In genomic region chr6:5104238-5104637, GRCm38 (mm10) we compare ENCODE assay signal across 23 mouse cellular contexts.
DNase-seq lines count a peak whose midpoint lies in the region; ATAC-seq and TF ChIP-seq lines count a peak whose summit lies in the region.
"Had no signal": no experiment of that assay in that cellular context is flagged by ENCODE, and none has a peak within 500 bp of the region (broad histone marks: within the 10 kb centered on the region; RNA-seq: fewer than 3 reads in every experiment).

No protein-coding gene starts in this region.

- TF ChIP-seq CTCF in intestine, postnatal 0 days (IDR thresholded peaks at IDR 0.05; ENCODE audit: low read depth) = no peak
- no peak for TF ChIP-seq CTCF in stomach, postnatal 0 days (IDR thresholded peaks at IDR 0.05; ENCODE audit: low read depth)

- no peak overlapping the region for H3K4me3 ChIP-seq in heart, embryonic 13.5 days
- H3K4me3 ChIP-seq in neural tube, embryonic 15.5 days (replicated peaks) = no peak overlapping the region
- no peak overlapping the region for H3K4me3 ChIP-seq in intestine, postnatal 0 days (ENCODE audit: low read depth, low read length)
- no peak overlapping the region for H3K4me3 ChIP-seq in stomach, postnatal 0 days (ENCODE audit: low read depth, low read length)
- H3K4me3 ChIP-seq: embryonic facial prominence, embryonic 12.5 days; forebrain, embryonic 13.5 days; hindbrain, embryonic 13.5 days had no signal

- H3K36me3 ChIP-seq in heart, embryonic 13.5 days = peaks cover 3% of the 10 kb centered on the region; the same call in 1 of the 2 replicates
- no peaks in the 10 kb centered on the region for H3K36me3 ChIP-seq in neural tube, embryonic 15.5 days
- H3K36me3 ChIP-seq in intestine, postnatal 0 days (ENCODE audit: control insufficient read depth, insufficient read depth) = no peaks in the 10 kb centered on the region
- H3K36me3 ChIP-seq in stomach, postnatal 0 days (ENCODE audit: control insufficient read depth, insufficient read depth, low read length) = no peaks in the 10 kb centered on the region
- H3K36me3 ChIP-seq: embryonic facial prominence, embryonic 12.5 days; hindbrain, embryonic 13.5 days had no signal

- WGBS in heart, embryonic 13.5 days = 82% methylated on average over 7 of the region's 7 CpGs
- 83% methylated on average over 7 of the region's 7 CpGs for WGBS in neural tube, embryonic 15.5 days
- WGBS in intestine, postnatal 0 days = 80% methylated on average over 7 of the region's 7 CpGs
- WGBS in stomach, postnatal 0 days = 72% methylated on average over 7 of the region's 7 CpGs

- peaks cover 31% of the 10 kb centered on the region for H3K4me1 ChIP-seq in heart, embryonic 13.5 days
- H3K4me1 ChIP-seq in neural tube, embryonic 15.5 days = peaks cover 4% of the 10 kb centered on the region; the same call in 1 of the 2 replicates
- 0 out of 2 replicates have a peak, but pooled peaks cover under 1% of the 10 kb centered on the region for H3K4me1 ChIP-seq in intestine, postnatal 0 days (replicated peaks; ENCODE audit: control insufficient read depth, insufficient read depth, low read length)
- H3K4me1 ChIP-seq in stomach, postnatal 0 days (replicated peaks; ENCODE audit: control insufficient read depth, insufficient read depth) = no peaks in the 10 kb centered on the region

- no peaks in the 10 kb centered on the region for H3K27me3 ChIP-seq in heart, embryonic 13.5 days (replicated peaks)
- H3K27me3 ChIP-seq in neural tube, embryonic 15.5 days (replicated peaks) = no peaks in the 10 kb centered on the region
- no peaks in the 10 kb centered on the region for H3K27me3 ChIP-seq in intestine, postnatal 0 days (replicated peaks; ENCODE audit: control insufficient read depth, insufficient read depth, low read length)
- H3K27me3 ChIP-seq in stomach, postnatal 0 days (ENCODE audit: control insufficient read depth, insufficient read depth, low read length) = no peaks in the 10 kb centered on the region
- H3K27me3 ChIP-seq: CH12.LX; forebrain, embryonic 13.5 days; hindbrain, embryonic 13.5 days; Patski had no signal

- no peaks in the 10 kb centered on the region for H3K9me3 ChIP-seq in heart, embryonic 13.5 days
- H3K9me3 ChIP-seq in neural tube, embryonic 15.5 days (replicated peaks) = no peaks in the 10 kb centered on the region
- no peaks in the 10 kb centered on the region for H3K9me3 ChIP-seq in intestine, postnatal 0 days (ENCODE audit: control insufficient read depth)
- no peaks in the 10 kb centered on the region for H3K9me3 ChIP-seq in stomach, postnatal 0 days (ENCODE audit: control insufficient read depth, low read length)
- H3K9me3 ChIP-seq: embryonic facial prominence, embryonic 12.5 days; forebrain, embryonic 13.5 days; hindbrain, embryonic 13.5 days had no signal

- no peak for TF ChIP-seq EP300 in stomach, postnatal 0 days (optimal IDR thresholded peaks at IDR 0.05)

- 0 out of 2 replicates have a peak overlapping the region, but pooled peaks have one; percentile 24 for H3K9ac ChIP-seq in heart, embryonic 13.5 days
- no peak overlapping the region for H3K9ac ChIP-seq in neural tube, embryonic 15.5 days (replicated peaks)
- H3K9ac ChIP-seq in intestine, postnatal 0 days (ENCODE audit: low read depth, low read length) = no peak overlapping the region
- no peak overlapping the region for H3K9ac ChIP-seq in stomach, postnatal 0 days (ENCODE audit: low read length)
- H3K9ac ChIP-seq: embryonic facial prominence, embryonic 12.5 days; forebrain, embryonic 13.5 days; hindbrain, embryonic 13.5 days had no signal

- DNase-seq in heart, adult 18-20 months = no peak
- DNase-seq in neural tube, embryonic 10.5 days (ENCODE audit: extremely low spot score, low spot score) = peak; percentile 12
- no peak for DNase-seq in stomach, postnatal 0 days (ENCODE audit: low spot score)
- no peak for DNase-seq in cerebellum, postnatal 25 days
- DNase-seq in lung, postnatal 4 days = no peak
- DNase-seq: adrenal gland, adult 2 months; adrenal gland, postnatal 25 days; cerebellum, adult 18-20 months; cerebellum, adult 9-11 months; embryo, embryonic 11 days; gastrocnemius, postnatal 10 days; heart, postnatal 10 days; heart, postnatal 4 days; kidney, adult 11 months had no signal

- H3K27ac ChIP-seq in heart, embryonic 13.5 days (replicated peaks) = 0 out of 2 replicates have a peak overlapping the region, but pooled peaks have one; percentile 12
- H3K27ac ChIP-seq in neural tube, embryonic 15.5 days (replicated peaks) = no peak overlapping the region
- H3K27ac ChIP-seq in intestine, postnatal 0 days (ENCODE audit: low read depth, low read length) = no peak overlapping the region
- no peak overlapping the region for H3K27ac ChIP-seq in stomach, postnatal 0 days (replicated peaks)
- H3K27ac ChIP-seq: embryonic facial prominence, embryonic 12.5 days; forebrain, embryonic 13.5 days; hindbrain, embryonic 13.5 days had no signal

- ATAC-seq in heart, embryonic 13.5 days (ENCODE audit: extremely low read depth, insufficient number of reproducible peaks, low FRiP score, low TSS enrichment) = no peak
- no peak for ATAC-seq in neural tube, embryonic 15.5 days (ENCODE audit: low FRiP score)
- ATAC-seq in intestine, postnatal 0 days = peak; percentile 54; the same call in 1 of the 2 replicates
- ATAC-seq in stomach, postnatal 0 days (ENCODE audit: low FRiP score, low TSS enrichment) = peak; percentile 90
- ATAC-seq: activated CD4-positive, CD25-positive, alpha-beta regulatory T cell, adult 4 months; forebrain, embryonic 13.5 days; Patski had no signal

- H3K4me2 ChIP-seq in heart, embryonic 13.5 days = no peak overlapping the region
- H3K4me2 ChIP-seq in neural tube, embryonic 15.5 days = no peak overlapping the region
- no peak overlapping the region for H3K4me2 ChIP-seq in intestine, postnatal 0 days (replicated peaks; ENCODE audit: low read depth)
- H3K4me2 ChIP-seq in stomach, postnatal 0 days (replicated peaks; ENCODE audit: low read depth) = no peak overlapping the region
- H3K4me2 ChIP-seq: embryonic facial prominence, embryonic 12.5 days; forebrain, embryonic 13.5 days; hindbrain, embryonic 13.5 days had no signal

Comparison
In these comparisons a context has a peak if more than half of its experiments do, and no peak if none do; other contexts are left out.
1. ATAC-seq: peak in intestine, postnatal 0 days (single experiment) and stomach, postnatal 0 days (single experiment); none in heart, embryonic 13.5 days (single experiment) and neural tube, embryonic 15.5 days (single experiment).